Mouse (Mus musculus): ENCODE data around the gene Unc5a.

Unc5a gene

DNA sequence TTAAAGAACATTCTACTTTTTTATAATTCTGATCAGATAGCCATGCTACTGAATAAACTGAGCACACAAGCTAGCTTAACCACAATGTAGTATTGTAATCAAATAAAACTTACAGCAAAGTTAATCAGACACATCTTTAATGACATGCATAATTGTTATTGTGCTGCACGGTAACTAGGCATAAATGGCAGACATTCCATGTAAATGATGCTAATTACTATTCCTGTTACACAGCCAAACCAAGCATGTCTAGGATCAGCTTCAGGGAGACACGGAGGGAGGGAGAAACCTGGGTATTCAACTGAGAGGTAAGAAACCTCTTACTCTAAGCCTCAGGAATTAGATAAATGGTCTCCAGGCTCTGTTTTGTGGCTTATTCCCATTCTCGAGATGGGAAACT lies 98.5 kb downstream of the Unc5a start:
- DNase-seq (ENCODE audit: inconsistent age in 2 of 2, low spot score in 1 of 2): no peak
